Mouse (Mus musculus) lung, embryonic 14.5 days (tissue): ENCODE results near the gene Gm37240. TPM values are rescaled to one million over a fixed set of nuclear protein-coding genes. Genes with fewer than 3 reads are reported as not detected.
A peak's percentile ranks its signal among the peaks of the same experiment; 100 is the strongest.

Experiments
- ATAC-seq: fragments of 200-750 bp; cut with Nextera tagmentation; 2 replicates; pipeline ENCODE4 v1.8.0; 2017; ENCODE audit warnings: mild to moderate bottlenecking, moderate TSS enrichment, moderate library complexity; ENCODE audit not compliant: insufficient read depth
- DNase-seq: peaks from one replicate; pipeline ENCODE4 v3.0.0-alpha.2; 2015
- H3K27ac ChIP-seq: fragments of 300-500 bp; sonication (generic); 2 replicates; pipeline ENCODE4 v1.5.1; 2014; ENCODE audit warnings: low read depth, mild to moderate bottlenecking, moderate library complexity
- H3K27me3 ChIP-seq: fragments of 300-500 bp; sonication (generic); 2 replicates; pipeline ENCODE4 v1.6.1; 2014; ENCODE audit warnings: low read length, control low read depth; ENCODE audit not compliant: insufficient read depth
- H3K36me3 ChIP-seq: fragments of 300-500 bp; sonication (generic); 2 replicates; pipeline ENCODE4 v1.6.1; 2014; ENCODE audit warnings: control low read depth; ENCODE audit not compliant: insufficient read depth
- H3K4me1 ChIP-seq: fragments of 300-500 bp; sonication (generic); 2 replicates; pipeline ENCODE4 v1.6.1; 2014; ENCODE audit warnings: antibody characterized with exemption, control low read depth; ENCODE audit not compliant: insufficient read depth
- H3K4me2 ChIP-seq: fragments of 300-500 bp; sonication (generic); 2 replicates; pipeline ENCODE4 v1.6.1; 2014; ENCODE audit warnings: mild to moderate bottlenecking
- H3K4me3 ChIP-seq: fragments of 300-500 bp; sonication (generic); 2 replicates; pipeline ENCODE4 v1.5.1; 2014; ENCODE audit warnings: low read depth, low read length
- H3K9ac ChIP-seq: fragments of 300-500 bp; sonication (generic); 2 replicates; pipeline ENCODE4 v1.6.1; 2014
- H3K9me3 ChIP-seq: fragments of 300-500 bp; sonication (generic); 2 replicates; pipeline ENCODE4 v1.6.1; 2016; ENCODE audit warnings: low read depth, low read length, control low read depth
- CTCF ChIP-seq: IDR thresholded peaks from 2 replicates; pipeline ENCODE4 v1.5.1; 2016; ENCODE audit warnings: antibody characterized with exemption, low read depth
- WGBS: fragments of 180-500 bp; shearing (Covaris S2); extraction: QIAGEN DNeasy Blood & Tissue Kit; methylation state at CpG from one replicate; pipeline ENCODE4 v1.1.7; 2014; 5-methylcytosine and 5-hydroxymethylcytosine counted together
- polyA plus RNA-seq: library from polyadenylated mRNA; unstranded; fragments of >200 nt; fragmentation: Nextera tagmentation; extraction: Ambion mirVana; gene quantifications from 2 replicates; pipeline ENCODE4 v1.2.1, GENCODE M21; 2014

Gm37240 gene
- polyA plus RNA-seq, 1 experiment from 2014 or later, result 4.5 TPM

GRCm38 (mm10) chr3:84647616-84648015, 1239.7 kb downstream of the Gm37240 start:
- Histone ChIP-seq H3K4me1 (no peaks in the 10 kb centered on the region), H3K4me3 (no peak overlapping the region), H3K36me3 (no peaks in the 10 kb centered on the region), H3K27ac (no peak overlapping the region), H3K27me3 (no peaks in the 10 kb centered on the region), H3K9ac (no peak overlapping the region), H3K4me2 (no peak overlapping the region), H3K9me3 (no peaks in the 10 kb centered on the region)
- no peak for TF ChIP-seq CTCF
- ATAC-seq (peak; percentile 41; the same call in 1 of the 2 replicates), DNase-seq (peak; percentile 30)
- WGBS, result 24% methylated on average over 4 of the region's 4 CpGs

GRCm38 (mm10) chr3:84646331-84646845, 1240.9 kb downstream of the Gm37240 start:
- 78% methylated on average over 8 of the region's 8 CpGs for WGBS
- no peak for DNase-seq

GRCm38 (mm10) chr3:84646007-84646290, 1241.4 kb downstream of the Gm37240 start:
- 82% methylated on average over 3 of the region's 3 CpGs for WGBS
- H3K4me3 ChIP-seq, result no peak overlapping the region
- DNase-seq, result no peak
- no peak overlapping the region for H3K9ac ChIP-seq
- no peak overlapping the region for H3K4me2 ChIP-seq
- TF ChIP-seq CTCF, result no peak
- no peaks in the 10 kb centered on the region for H3K36me3 ChIP-seq
- H3K4me1 ChIP-seq, result no peaks in the 10 kb centered on the region
- no peak for ATAC-seq
- H3K27me3 ChIP-seq, result no peaks in the 10 kb centered on the region
- H3K27ac ChIP-seq, result no peak overlapping the region
- no peaks in the 10 kb centered on the region for H3K9me3 ChIP-seq

More at GRCm38 (mm10) chr3:84646331-84646845, 1240.9 kb downstream of the Gm37240 start:
- no peaks in the 10 kb centered on the region for H3K4me1 ChIP-seq
- no peak for TF ChIP-seq CTCF
- no peak overlapping the region for H3K4me3 ChIP-seq
- no peak overlapping the region for H3K27ac ChIP-seq
- ATAC-seq, result no peak
- no peak overlapping the region for H3K9ac ChIP-seq
- no peaks in the 10 kb centered on the region for H3K27me3 ChIP-seq
- H3K4me2 ChIP-seq, result no peak overlapping the region
- H3K9me3 ChIP-seq, result no peaks in the 10 kb centered on the region
- H3K36me3 ChIP-seq, result no peaks in the 10 kb centered on the region

- WGBS, result 71% methylated on average over 9 of the region's 9 CpGs
- Histone ChIP-seq H3K4me1 (no peaks in the 10 kb centered on the region), H3K9me3 (no peaks in the 10 kb centered on the region), H3K27ac (no peak overlapping the region), H3K4me3 (no peak overlapping the region), H3K4me2 (no peak overlapping the region), H3K27me3 (no peaks in the 10 kb centered on the region), H3K36me3 (no peaks in the 10 kb centered on the region), H3K9ac (no peak overlapping the region)
- DNase-seq (no peak), ATAC-seq (no peak)
- TF ChIP-seq CTCF, result no peak
Observed at GRCm38 (mm10) chr3:84645156-84646006, 1241.9 kb downstream of the Gm37240 start.

GRCm38 (mm10) chr3:84642942-84643341, 1244.4 kb downstream of the Gm37240 start:
- no peaks in the 10 kb centered on the region for H3K9me3 ChIP-seq
- ATAC-seq, result no peak
- H3K9ac ChIP-seq, result no peak overlapping the region
- H3K4me1 ChIP-seq, result no peaks in the 10 kb centered on the region
- no peak for DNase-seq
- H3K36me3 ChIP-seq, result no peaks in the 10 kb centered on the region
- no peak overlapping the region for H3K27ac ChIP-seq
- H3K4me3 ChIP-seq, result no peak overlapping the region
- no peak for TF ChIP-seq CTCF
- H3K27me3 ChIP-seq, result no peaks in the 10 kb centered on the region
- WGBS, result 65% methylated on average over 4 of the region's 4 CpGs
- H3K4me2 ChIP-seq, result no peak overlapping the region

- TF ChIP-seq CTCF, result no peak
- 80% methylated on average over 2 of the region's 2 CpGs for WGBS
Observed at GRCm38 (mm10) chr3:84641391-84641790, 1245.9 kb downstream of the Gm37240 start.

GRCm38 (mm10) chr3:84640536-84640935, 1246.8 kb downstream of the Gm37240 start:
- no peak for TF ChIP-seq CTCF
- Histone ChIP-seq H3K27ac (no peak overlapping the region), H3K9ac (no peak overlapping the region), H3K4me2 (no peak overlapping the region), H3K4me1 (no peaks in the 10 kb centered on the region), H3K4me3 (no peak overlapping the region), H3K27me3 (no peaks in the 10 kb centered on the region), H3K36me3 (no peaks in the 10 kb centered on the region), H3K9me3 (no peaks in the 10 kb centered on the region)
- no peak for ATAC-seq
- DNase-seq, result no peak
- 43% methylated on average over 6 of the region's 6 CpGs for WGBS

More at GRCm38 (mm10) chr3:84641391-84641790, 1245.9 kb downstream of the Gm37240 start:
- no peaks in the 10 kb centered on the region for H3K9me3 ChIP-seq
- no peak overlapping the region for H3K27ac ChIP-seq
- ATAC-seq (no peak), DNase-seq (no peak)
- no peaks in the 10 kb centered on the region for H3K27me3 ChIP-seq
- no peaks in the 10 kb centered on the region for H3K36me3 ChIP-seq
- no peak overlapping the region for H3K4me3 ChIP-seq
- no peak overlapping the region for H3K4me2 ChIP-seq
- no peak overlapping the region for H3K9ac ChIP-seq
- no peaks in the 10 kb centered on the region for H3K4me1 ChIP-seq
